Mouse (Mus musculus) limb, embryonic 11.5 days (tissue): ENCODE data around the gene Fanci. TPM values are rescaled to one million over a fixed set of nuclear protein-coding genes. Genes with fewer than 3 reads are reported as not detected.

Experiments
- ATAC-seq: fragments of 200-750 bp; cut with Nextera tagmentation; 2 replicates; pipeline ENCODE4 v1.8.0; 2017; ENCODE audit warnings: low read depth; ENCODE audit not compliant: insufficient number of reproducible peaks, low FRiP score, low TSS enrichment
- DNase-seq: peaks from one replicate; pipeline ENCODE4 v3.0.0-alpha.2; 2015; ENCODE audit warnings: low spot score
- H3K27ac ChIP-seq: fragments of 300-500 bp; sonication (generic); replicated peaks from 2 replicates; pipeline ENCODE4 v1.5.1; 2014; ENCODE audit warnings: low read depth, mild to moderate bottlenecking, low read length
- H3K27me3 ChIP-seq: fragments of 300-500 bp; sonication (generic); 2 replicates; pipeline ENCODE4 v1.6.1; 2014; ENCODE audit warnings: mild to moderate bottlenecking, low read length, mixed read lengths; ENCODE audit not compliant: control insufficient read depth, insufficient read depth
- H3K36me3 ChIP-seq: fragments of 300-500 bp; sonication (generic); 2 replicates; pipeline ENCODE4 v1.6.1; 2014; ENCODE audit warnings: mild to moderate bottlenecking, low read length, moderate library complexity, mixed read lengths; ENCODE audit not compliant: control insufficient read depth, insufficient read depth
- H3K4me1 ChIP-seq: fragments of 300-500 bp; sonication (generic); 2 replicates; pipeline ENCODE4 v1.6.1; 2014; ENCODE audit warnings: low read length, mixed read lengths; ENCODE audit not compliant: control insufficient read depth, insufficient read depth
- H3K4me2 ChIP-seq: fragments of 300-500 bp; sonication (generic); 2 replicates; pipeline ENCODE4 v1.6.1; 2014; ENCODE audit warnings: low read depth, mild to moderate bottlenecking, moderate library complexity; ENCODE audit not compliant: severe bottlenecking
- H3K4me3 ChIP-seq: fragments of 300-500 bp; sonication (generic); 2 replicates; pipeline ENCODE4 v1.5.1; 2014; ENCODE audit warnings: low read depth, low read length
- H3K9ac ChIP-seq: fragments of 300-500 bp; sonication (generic); 2 replicates; pipeline ENCODE4 v1.6.1; 2014; ENCODE audit warnings: mild to moderate bottlenecking, low read length
- H3K9me3 ChIP-seq: fragments of 300-500 bp; sonication (generic); 2 replicates; pipeline ENCODE4 v1.6.1; 2016; ENCODE audit warnings: low read length; ENCODE audit not compliant: control insufficient read depth
- WGBS: fragments of 180-500 bp; shearing (Covaris S2); extraction: QIAGEN DNeasy Blood & Tissue Kit; methylation state at CpG from one replicate; pipeline ENCODE4 v1.1.7; 2014; 5-methylcytosine and 5-hydroxymethylcytosine counted together
- polyA plus RNA-seq: library from polyadenylated mRNA; unstranded; fragments of >200 nt; fragmentation: Nextera tagmentation; extraction: Ambion mirVana; gene quantifications from 2 replicates; pipeline ENCODE4 v1.2.1, GENCODE M21; 2014

The Fanci gene
- polyA plus RNA-seq, 1 experiment from 2014 or later, result 17.7 TPM

DNA sequence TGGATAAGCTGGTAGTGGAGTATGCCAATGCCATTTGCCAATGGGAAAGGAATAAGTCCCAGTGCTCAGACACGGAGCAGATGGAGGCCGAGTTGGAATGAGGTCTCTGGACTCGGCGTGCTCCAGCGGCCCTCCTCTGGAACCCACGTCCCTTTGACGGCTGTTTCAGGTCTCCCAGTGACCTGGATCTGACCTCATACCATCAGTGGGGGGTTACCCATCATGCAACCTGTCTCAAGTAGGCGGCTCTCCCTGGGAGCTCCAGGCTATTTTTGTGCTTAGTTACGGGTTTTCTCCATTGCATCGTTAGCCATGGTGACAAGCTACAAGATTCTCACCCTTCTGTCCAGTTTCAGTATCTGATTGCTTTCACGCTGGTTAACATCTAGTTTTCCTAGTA is 31.7 kb upstream of the Fanci start:
- Histone ChIP-seq H3K27me3 (no peaks in the 10 kb centered on the region), H3K4me2 (no peak overlapping the region), H3K4me1 (no peaks in the 10 kb centered on the region), H3K36me3 (peaks cover 2% of the 10 kb centered on the region; the same call in 1 of the 2 replicates), H3K9me3 (no peaks in the 10 kb centered on the region), H3K4me3 (no peak overlapping the region), H3K9ac (no peak overlapping the region), H3K27ac (no peak overlapping the region)
- DNase-seq (no peak), ATAC-seq (no peak)
- 57% methylated on average over 11 of the region's 11 CpGs for WGBS

DNA sequence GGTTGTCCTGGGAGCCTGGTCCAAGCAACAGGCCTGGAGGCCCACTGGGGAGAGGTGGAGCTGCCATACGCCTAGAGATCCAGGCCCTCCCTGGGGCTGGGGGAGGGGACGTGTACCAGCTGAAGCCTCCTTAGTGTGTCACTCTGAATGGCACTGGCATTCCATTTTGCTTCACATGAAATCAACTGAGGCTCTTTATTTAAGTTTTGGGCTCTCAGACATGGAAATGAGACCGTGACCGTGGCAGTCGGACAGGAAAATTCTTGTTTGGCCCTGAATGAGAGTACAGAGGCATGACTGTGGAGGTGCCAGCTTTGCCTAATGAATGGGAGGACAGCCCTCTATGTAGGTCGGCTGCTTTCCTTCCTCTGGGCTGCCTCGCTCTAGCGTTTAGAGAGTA is 29.5 kb upstream of the Fanci start:
- no peaks in the 10 kb centered on the region for H3K9me3 ChIP-seq
- no peak overlapping the region for H3K4me3 ChIP-seq
- H3K4me1 ChIP-seq, result no peaks in the 10 kb centered on the region
- H3K36me3 ChIP-seq, result no peaks in the 10 kb centered on the region
- WGBS, result 85% methylated on average over 8 of the region's 8 CpGs
- ATAC-seq (no peak), DNase-seq (no peak)
- no peak overlapping the region for H3K4me2 ChIP-seq
- H3K27me3 ChIP-seq, result no peaks in the 10 kb centered on the region
- H3K9ac ChIP-seq, result no peak overlapping the region
- no peak overlapping the region for H3K27ac ChIP-seq

DNA sequence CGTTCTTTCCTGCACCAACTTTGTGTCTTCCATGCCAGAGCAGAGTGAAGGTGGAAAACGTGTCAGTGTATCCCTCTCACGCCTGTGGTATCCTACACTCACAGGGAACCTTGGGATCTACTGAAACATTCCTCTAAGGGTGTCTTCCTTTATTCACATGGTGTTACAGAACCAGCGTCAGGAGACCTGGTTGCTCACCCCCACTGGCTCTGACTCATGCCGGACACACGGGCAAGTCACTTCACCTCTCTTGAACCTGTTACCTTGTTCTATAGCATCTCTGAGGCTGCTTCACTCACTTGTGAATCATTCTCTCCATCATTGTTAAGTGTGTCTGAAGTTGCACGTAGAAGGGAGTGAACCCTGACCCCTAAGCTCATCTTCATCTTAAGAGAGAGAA is 28.9 kb upstream of the Fanci start:
- Histone ChIP-seq H3K9me3 (no peaks in the 10 kb centered on the region), H3K27me3 (no peaks in the 10 kb centered on the region), H3K27ac (no peak overlapping the region), H3K4me2 (no peak overlapping the region), H3K36me3 (no peaks in the 10 kb centered on the region), H3K4me1 (no peaks in the 10 kb centered on the region), H3K9ac (no peak overlapping the region), H3K4me3 (no peak overlapping the region)
- ATAC-seq, result no peak
- no peak for DNase-seq
- WGBS, result 90% methylated on average over 7 of the region's 7 CpGs

DNA sequence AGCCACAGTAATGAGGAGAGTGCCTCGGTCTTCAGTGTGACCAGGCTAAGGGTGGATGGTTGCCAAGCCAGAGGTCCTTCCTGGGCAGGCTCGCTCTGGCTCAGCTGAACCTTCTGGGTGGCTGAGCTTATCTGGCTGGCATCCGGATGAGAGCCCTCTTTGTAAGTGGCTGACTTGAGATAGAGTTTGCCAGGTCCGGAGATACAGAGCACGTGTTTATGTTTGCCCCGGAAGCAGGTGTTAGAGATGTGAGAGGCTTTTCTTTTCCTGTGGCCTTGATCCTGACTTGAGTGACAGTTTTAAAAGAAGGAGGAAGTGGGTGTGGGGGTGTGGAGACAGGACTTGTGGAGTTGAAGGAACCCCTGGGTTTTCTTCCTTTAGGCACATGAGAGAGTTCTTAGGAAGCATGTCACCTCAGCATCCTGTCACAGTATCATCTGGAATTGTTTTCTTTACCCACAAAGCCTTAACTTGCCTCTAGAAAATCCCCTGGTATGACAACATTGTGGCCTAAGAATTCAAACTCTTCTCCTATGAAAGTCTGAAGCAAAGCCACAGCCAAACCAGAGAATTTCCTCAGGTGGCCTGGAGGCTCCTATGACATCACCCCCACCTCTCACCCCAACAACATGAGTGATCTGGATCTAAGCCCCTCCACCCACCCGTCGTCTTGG is 28.2 kb upstream of the Fanci start:
- Histone ChIP-seq H3K4me3 (no peak overlapping the region), H3K36me3 (no peaks in the 10 kb centered on the region), H3K4me2 (no peak overlapping the region), H3K9me3 (no peaks in the 10 kb centered on the region), H3K4me1 (no peaks in the 10 kb centered on the region), H3K9ac (no peak overlapping the region), H3K27me3 (no peaks in the 10 kb centered on the region), H3K27ac (no peak overlapping the region)
- WGBS, result 77% methylated on average over 8 of the region's 8 CpGs
- DNase-seq (no peak), ATAC-seq (no peak)

DNA sequence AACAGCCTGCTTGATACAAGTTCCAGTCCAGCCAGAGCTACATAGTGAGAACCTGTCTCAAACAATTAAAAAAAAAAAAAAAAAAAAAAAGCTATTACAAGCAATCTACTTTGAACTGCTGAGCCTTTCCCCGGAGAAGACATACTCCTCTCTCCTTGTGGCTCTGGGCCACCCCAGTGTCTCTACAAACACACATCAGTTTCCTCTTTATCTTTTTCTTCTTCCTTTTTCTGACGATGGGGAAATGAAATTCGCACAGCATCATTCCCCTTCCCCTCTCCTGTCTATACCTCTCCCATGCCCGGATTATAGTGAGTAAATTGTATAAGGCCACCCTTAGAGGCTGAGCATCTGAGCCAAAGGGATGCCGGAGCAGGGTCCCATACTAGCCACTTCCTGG is 23.1 kb upstream of the Fanci start:
- WGBS, result 80% methylated on average over 5 of the region's 5 CpGs
- H3K9ac ChIP-seq, result no peak overlapping the region
- no peaks in the 10 kb centered on the region for H3K36me3 ChIP-seq
- 0 out of 2 replicates have a peak, but pooled peaks cover 2% of the 10 kb centered on the region for H3K4me1 ChIP-seq
- no peak overlapping the region for H3K4me2 ChIP-seq
- DNase-seq (no peak), ATAC-seq (no peak)
- H3K9me3 ChIP-seq, result no peaks in the 10 kb centered on the region
- no peak overlapping the region for H3K27ac ChIP-seq
- H3K27me3 ChIP-seq, result no peaks in the 10 kb centered on the region
- H3K4me3 ChIP-seq, result no peak overlapping the region

DNA sequence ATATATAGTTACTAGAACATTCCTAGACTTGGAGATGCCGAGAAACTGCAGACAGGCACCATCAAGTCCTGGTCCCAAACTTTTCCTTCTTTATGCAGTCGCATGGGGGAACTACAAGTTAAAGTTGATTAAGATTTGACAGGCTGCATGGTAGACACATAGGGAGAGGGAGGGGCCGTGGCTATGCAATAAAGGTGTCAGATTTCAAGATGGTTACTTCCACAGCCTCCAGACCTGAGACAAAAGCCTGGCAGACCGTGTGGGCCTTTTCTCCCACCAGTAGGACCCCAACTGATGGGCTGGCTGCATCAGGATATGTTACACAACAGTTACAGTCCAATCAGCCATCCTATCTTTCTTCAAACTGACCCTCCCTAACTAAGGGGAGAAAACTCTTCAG is 22.3 kb upstream of the Fanci start:
- no peak overlapping the region for H3K4me2 ChIP-seq
- WGBS, result 31% methylated on average over 4 of the region's 4 CpGs
- no peak overlapping the region for H3K4me3 ChIP-seq
- H3K27me3 ChIP-seq, result no peaks in the 10 kb centered on the region
- ATAC-seq (no peak), DNase-seq (peak; percentile 39)
- H3K4me1 ChIP-seq, result 0 out of 2 replicates have a peak, but pooled peaks cover 2% of the 10 kb centered on the region
- H3K27ac ChIP-seq, result no peak overlapping the region
- no peaks in the 10 kb centered on the region for H3K9me3 ChIP-seq
- no peaks in the 10 kb centered on the region for H3K36me3 ChIP-seq
- no peak overlapping the region for H3K9ac ChIP-seq

DNA sequence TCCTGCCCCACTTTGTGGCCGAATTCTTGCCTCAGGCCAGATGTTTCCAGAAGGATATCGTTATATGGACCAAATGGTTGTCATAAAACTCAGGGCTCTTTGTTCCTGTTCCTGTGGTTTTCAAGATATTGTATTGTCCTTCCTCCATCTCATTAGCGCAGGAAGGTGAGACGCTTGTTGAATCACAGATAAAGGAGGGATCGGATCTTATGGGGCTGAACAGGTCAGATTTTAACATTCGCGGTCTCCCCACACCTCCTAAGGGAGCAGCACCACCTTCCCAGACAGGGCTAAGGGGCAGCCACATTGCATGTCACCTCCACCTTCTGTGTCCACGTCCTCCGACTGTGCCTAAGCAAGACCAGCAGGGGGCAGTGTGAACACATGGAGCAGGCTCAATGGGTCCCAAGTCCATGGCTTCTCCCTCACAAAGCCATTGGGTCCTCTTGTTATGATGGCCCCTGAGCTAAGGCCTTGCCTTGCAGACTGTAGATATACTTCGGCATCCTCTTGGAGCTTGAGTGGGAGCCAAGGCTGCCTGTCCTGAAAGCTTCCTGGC is 20.3 kb upstream of the Fanci start:
- Histone ChIP-seq H3K9ac (no peak overlapping the region), H3K4me1 (0 out of 2 replicates have a peak, but pooled peaks cover 2% of the 10 kb centered on the region), H3K27ac (no peak overlapping the region), H3K27me3 (no peaks in the 10 kb centered on the region), H3K4me2 (no peak overlapping the region), H3K36me3 (no peaks in the 10 kb centered on the region), H3K9me3 (no peaks in the 10 kb centered on the region), H3K4me3 (no peak overlapping the region)
- 34% methylated on average over 10 of the region's 10 CpGs for WGBS
- DNase-seq (peak; percentile 89), ATAC-seq (peak; percentile 80; the same call in 1 of the 2 replicates)

DNA sequence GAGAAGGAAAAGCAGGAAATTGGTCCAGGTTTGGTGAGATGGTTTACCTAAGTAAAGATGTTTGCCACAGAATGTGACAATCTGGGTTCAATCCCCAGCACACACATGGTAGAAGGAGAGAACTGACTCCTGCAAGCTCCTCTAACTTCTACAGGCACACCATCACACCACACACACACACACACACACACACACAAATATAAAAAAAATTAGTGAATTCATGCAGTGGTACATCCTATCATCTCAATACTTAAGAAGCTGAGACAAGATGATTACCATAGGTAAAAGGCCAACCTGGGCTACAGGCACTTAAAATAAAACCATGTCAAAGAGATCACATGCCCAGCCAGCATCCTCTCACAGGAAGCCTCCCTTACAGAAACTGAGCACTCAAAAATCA is 17.7 kb upstream of the Fanci start:
- no peak overlapping the region for H3K4me2 ChIP-seq
- no peak overlapping the region for H3K27ac ChIP-seq
- no peak for ATAC-seq
- H3K4me3 ChIP-seq, result no peak overlapping the region
- DNase-seq, result no peak
- H3K9ac ChIP-seq, result no peak overlapping the region
- no peaks in the 10 kb centered on the region for H3K27me3 ChIP-seq
- H3K4me1 ChIP-seq, result 0 out of 2 replicates have a peak, but pooled peaks cover 2% of the 10 kb centered on the region
- no peaks in the 10 kb centered on the region for H3K36me3 ChIP-seq
- H3K9me3 ChIP-seq, result no peaks in the 10 kb centered on the region

DNA sequence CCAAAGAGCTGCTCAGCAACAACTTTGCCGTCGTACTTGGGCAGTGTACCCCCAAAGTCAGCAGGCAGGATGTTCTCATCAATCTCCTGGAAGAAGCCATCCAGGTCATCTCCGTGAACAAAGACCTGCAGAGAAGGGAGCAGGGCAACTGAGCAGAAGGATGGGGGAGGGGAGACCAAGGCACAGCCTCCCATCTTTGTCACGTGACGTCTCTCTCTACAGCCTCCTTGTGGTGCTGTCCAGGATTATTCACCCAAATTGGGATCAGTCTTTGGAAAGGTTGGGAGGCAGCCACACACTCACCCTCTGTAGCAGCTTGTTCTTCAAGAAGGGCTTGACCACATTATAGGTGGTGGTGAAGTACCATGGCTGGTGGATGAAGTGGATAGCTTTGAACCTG is 16.1 kb upstream of the Fanci start:
- DNase-seq (no peak), ATAC-seq (no peak)
- Histone ChIP-seq H3K4me2 (no peak overlapping the region), H3K36me3 (no peaks in the 10 kb centered on the region), H3K4me3 (no peak overlapping the region), H3K27ac (no peak overlapping the region), H3K27me3 (no peaks in the 10 kb centered on the region), H3K9me3 (no peaks in the 10 kb centered on the region), H3K9ac (no peak overlapping the region), H3K4me1 (0 out of 2 replicates have a peak, but pooled peaks cover 2% of the 10 kb centered on the region)
- WGBS, result 68% methylated on average over 5 of the region's 5 CpGs
